Mouse (Mus musculus) layer of hippocampus, postnatal 25 days (tissue): ENCODE measurements around the gene Grik4. TPM values are rescaled to one million over a fixed set of nuclear protein-coding genes. Genes with fewer than 3 reads are reported as not detected.

ENCODE experiments used
- DNase-seq, 2 experiments: peaks; one replicate each; pipeline ENCODE4 v3.0.0; 2022; ENCODE audit warnings: mixed read lengths in 2 of 2, low spot score in 1 of 2; ENCODE audit errors: extremely low spot score in 1 of 2
- total RNA-seq, 2 experiments: library from RNA; stranded (reverse); gene quantifications; 2 replicates each; pipeline ENCODE4 v1.2.3; 2021

The Grik4 gene
- total RNA-seq, 2 experiments from 2014 or later, result 57.0 to 60.9 TPM

DNA sequence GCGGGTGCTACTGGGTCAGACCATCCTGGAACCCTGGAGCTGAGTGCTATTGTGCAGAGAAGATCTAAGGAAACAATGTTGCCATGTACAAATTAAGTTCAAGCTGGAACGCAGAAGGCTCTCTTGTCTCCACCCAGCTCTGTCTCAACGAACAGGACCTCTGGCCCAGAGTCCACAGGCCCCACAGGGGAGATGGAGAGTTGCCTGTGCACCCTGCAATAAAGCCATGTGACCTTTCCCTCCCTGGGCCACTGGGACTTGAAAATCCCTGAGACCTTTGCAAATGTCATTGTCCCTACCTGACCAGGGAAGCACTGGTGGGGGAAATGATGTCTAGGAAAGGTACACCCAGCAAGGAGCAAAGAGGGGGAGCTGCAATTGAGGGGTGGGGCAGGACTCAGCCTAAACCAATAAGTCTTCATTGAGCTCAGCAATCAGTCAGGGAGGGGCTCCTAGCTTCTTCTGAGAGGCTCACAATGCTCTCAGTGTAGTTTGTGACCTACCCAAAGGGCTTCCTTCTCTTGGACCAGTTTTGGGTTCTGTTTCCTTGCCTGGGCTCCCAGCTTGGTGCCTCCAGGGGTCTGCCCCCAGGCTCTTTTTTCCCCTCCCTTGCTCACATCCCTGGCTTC is 187.2 kb downstream of the Grik4 start:
- DNase-seq, result no peak

DNA sequence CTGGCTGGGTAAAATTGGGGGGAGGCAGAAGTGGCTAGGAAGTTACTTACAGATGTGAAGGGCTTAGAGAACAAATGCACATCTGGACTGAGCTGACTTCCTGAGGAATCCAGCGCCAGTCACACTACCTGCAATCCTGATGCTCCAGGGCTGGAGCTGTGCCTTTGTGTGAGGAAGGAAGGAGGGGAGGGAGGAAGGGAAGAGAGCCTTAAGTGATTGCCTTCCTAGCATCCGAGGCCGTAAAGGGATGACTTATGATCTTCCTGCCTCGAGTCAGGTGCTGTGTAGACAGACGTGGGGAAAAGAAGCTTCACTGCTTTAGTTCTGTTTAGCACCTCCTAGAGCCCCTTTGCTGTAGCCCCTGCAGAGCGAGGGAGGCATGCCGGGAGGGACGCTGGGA is 189.6 kb downstream of the Grik4 start:
- no peak for DNase-seq

DNA sequence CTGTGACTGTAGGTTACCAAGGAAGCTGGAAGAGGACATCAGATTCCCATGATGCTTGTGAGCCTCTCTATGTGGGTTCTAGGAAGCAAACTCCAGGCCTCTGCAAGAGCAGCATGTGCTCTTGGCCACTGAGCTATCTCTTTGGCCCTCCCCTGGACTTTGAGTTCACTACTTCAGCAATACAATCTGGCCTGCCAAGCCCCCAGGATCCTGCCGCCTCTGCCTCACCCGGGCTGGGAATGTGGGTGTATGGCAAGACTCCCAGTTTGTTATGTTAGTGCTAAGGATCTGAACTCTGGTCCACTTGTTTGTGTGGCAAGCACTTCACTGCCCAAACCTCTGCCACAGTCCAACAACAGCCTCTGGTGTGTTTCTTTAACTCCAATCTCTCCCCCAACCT is 193.1 kb downstream of the Grik4 start:
- no peak for DNase-seq

- DNase-seq, result no peak
Measured at GRCm38 (mm10) chr9:42750176-42750575, 194.1 kb downstream of the Grik4 start.

DNA sequence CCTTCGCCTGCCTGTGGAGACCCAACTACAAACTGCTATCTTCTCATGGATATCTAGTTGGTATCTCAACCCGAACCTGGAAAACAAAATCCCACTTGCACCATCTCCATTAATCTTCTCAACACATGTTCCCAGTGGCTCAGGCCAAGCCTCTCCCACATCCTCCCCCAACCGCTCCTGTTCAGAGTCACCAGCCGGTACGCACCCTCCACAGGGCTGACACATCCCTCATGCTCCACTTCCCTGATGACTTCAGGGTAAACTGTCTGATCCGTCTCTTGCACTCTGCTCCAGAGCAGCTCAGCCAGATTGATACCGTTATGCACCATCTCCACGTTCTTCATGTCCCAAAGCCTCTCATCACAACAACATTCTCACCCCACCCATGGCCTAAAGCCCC is 198.3 kb downstream of the Grik4 start:
- no peak for DNase-seq

- no peak for DNase-seq
Measured at GRCm38 (mm10) chr9:42742385-42742784, 201.9 kb downstream of the Grik4 start.

DNA sequence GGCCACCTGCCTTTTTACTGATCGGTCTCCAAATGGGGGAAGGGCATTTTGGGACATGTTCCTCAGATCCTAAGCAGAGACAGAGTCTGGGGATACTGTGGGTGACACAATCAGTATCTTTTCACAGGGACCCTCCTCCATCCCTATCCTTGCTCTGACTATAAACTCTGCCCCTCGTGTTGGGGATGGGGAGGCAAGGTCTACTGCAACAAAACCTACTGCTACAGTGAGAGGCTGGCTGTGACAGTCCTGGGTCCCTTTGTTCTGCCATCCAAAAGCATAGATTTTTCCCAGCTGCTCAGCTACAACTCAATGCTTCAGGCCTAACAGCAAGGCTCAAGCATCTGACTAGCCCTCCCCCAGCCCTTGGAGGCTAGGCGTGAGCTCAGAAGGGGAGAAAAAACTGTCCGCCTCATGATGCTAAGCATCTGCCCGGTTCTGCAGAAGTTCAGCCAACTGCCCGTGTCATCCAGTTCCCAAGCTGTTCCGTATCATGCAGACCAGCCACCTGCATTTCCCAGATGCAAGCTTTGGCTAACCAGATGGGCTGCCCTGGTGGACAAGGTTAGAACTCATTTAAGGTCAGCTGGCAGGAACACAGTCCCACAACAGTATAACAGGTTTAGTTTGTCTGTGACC is 207.5 kb downstream of the Grik4 start:
- DNase-seq, result no peak

GRCm38 (mm10) chr9:42735086-42735485 is 209.2 kb downstream of the Grik4 start:
- no peak for DNase-seq

DNA sequence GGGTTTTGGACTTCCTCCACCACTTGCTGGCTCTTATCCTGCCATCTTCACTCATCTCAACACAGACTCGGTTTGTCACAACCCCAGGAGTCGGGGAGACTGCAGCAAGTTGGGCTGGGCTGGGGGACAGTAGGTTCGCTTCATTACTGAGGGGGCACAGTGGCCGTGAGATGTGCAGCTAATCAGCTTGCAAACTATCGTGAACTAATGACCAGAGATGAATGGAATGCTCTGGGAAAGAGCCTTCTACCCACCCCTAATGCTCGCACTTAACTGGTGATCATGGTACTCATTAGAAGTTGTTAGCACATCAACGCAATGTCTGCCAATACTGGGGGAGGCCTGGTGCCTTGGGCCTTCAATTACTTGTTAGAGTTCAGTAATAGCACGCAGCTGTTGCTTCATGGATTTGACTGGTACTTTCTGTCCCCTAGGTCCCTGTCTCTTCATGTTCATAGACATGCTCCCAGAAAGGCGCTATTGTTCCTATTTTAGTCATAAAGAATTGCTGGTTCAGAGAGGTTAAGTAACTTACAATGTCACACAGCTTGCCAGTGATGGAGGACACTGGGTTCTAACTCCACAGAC is 211.5 kb downstream of the Grik4 start:
- no peak for DNase-seq

DNA sequence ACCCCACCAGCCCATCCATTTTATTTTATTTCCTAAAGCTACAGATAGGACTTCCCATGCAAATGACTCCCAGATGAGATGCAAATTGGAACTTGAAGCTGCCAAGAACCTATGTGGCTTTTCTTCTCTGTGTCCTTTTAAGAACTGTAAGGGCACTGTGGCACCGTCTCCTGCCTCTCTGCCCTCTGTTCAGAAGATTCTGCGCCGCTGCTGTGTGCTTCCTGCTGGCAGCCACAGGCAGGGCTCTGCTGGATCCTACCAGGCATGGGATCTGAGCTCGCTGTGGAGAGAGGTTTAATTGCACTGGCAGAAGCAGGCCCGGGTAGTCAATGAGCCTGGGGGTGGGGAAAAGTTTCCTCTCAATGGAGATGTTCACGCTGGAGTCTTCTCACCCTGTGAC is 215.8 kb downstream of the Grik4 start:
- DNase-seq, result no peak

- no peak for DNase-seq
Measured at GRCm38 (mm10) chr9:42727661-42728060, 216.6 kb downstream of the Grik4 start.

DNA sequence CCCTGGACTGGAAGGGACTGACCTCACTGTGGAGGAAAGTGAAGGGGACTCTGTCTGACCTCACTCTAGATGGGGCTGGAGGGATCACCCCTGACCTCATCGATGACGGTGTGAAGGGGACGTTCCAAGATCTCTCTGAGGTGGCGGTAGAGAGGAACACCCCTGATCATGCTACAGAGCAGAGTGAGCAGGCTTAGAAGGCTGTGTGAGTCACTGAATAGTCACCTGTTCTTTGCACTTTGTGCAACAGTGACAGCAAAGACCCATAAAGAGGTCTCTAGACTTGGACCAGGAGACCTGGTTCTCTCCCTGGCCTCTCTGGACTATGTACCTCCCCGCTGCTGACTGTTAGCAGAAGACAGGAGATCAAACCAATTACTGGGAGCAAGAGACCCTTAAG is 217.1 kb downstream of the Grik4 start:
- no peak for DNase-seq

DNA sequence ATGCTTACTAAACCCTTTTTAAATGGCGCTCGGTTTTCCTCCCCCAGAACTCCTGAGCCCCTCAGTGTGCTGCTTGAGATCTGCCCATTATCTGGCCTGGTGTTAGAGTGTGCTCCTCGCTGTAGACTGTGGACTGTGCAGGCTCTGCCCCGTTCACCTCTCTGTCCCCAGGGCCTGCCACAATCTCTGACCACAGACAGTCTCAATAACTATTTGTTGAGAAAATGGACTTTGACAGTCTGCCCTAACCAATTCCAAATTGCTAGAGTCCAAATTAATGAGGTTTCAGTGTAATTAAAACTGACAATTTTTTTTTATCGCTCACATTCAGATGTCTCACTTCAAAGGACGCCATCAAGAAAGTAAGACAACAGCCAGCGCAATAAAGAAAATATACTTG is 220.2 kb downstream of the Grik4 start:
- DNase-seq, result no peak

DNA sequence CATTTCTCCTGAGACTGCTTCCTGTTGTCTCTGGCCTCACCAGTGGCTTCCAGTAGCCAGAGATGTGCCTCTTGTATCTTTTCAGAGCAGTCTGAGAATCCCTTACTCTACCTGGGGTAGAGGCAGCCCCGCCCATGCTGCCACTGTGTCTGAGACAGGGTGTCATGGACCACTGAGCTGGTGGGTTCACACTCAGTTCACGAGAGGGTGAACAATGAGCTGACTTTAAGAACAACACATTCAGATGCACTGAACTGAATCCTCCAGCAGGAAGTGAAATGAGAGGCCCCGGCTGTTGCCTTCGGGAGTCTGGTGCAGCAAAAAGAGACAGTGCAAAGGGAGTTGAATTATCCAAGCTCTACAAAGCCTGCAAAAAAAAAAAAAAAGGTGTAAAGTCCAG is 221.8 kb downstream of the Grik4 start:
- DNase-seq, result no peak

DNA sequence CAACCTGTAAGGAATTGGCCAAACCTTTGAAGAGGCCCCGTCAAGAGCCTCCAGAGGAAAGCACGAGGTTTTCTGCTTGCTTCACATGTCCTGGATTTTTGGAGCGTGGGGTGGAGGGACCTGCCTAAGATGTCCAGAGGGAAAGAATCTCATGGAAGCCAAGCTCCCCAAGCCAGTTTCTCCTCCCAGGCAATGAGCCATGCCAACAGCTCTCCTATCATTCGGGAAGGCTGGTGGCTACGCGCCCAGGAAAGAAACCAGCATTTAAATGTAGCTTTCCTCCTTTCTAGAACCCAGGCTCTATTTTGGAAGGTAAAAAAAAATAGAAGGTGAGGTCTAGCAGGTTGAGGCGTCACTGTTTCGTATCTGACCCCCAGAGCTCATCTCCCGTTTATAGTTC is 222.6 kb downstream of the Grik4 start:
- DNase-seq, result no peak

GRCm38 (mm10) chr9:42721146-42721545 is 223.1 kb downstream of the Grik4 start:
- no peak for DNase-seq

DNA sequence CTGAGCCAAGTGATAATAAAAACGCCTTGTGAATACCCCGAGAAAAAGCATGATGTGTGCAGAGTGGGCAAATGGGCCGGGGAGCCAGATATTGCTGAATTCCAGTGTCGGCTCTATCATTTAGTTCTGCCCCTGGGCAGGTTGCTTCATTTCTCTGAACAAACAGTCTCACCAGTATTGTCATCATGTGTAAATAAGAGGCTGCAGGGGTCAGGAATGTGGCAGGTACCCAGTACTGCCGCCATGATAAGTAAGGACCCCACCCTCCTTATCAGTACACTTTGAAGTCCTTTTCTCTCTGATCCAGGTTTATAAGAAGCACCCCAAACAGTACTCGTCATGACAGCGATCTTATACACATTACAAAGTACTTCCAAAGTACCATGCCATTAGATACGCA is 230.4 kb downstream of the Grik4 start:
- no peak for DNase-seq

- DNase-seq, result no peak
Measured at GRCm38 (mm10) chr9:42705848-42706247, 238.4 kb downstream of the Grik4 start.

DNA sequence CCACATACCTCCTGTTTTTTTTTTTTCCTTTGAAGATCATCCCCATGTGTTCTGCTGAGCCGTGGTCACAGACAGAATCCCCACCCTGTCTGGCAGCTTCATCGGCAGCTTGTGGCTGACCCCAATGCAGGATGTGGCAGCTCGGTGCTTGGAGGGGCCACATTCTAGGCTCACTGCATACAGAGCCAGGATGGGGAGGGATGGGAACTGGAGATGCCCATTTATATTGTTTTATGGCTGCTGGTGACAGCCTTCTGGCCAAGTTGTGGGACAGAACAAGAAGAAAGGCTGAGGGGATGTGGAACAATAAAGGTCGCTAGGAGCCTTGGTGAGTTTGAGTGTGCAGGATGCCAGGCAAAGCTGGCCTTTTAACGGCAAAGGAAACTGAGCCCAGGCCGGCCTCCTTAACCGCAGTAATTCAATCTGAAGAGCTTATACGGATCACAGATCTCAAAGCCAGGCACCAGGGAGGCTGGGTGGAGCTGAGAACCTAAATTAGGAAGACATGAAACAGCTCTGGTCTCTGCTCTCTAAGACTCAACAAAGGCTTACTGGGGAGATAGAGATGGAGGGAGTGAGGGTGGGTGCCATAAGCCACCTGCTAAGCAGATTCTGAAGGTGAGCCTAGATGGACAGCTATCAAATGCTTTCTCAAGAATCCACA is 241.0 kb downstream of the Grik4 start:
- DNase-seq, result no peak

- DNase-seq, result no peak
Measured at GRCm38 (mm10) chr9:42702231-42703132, 241.8 kb downstream of the Grik4 start.

- DNase-seq, result no peak
Measured at GRCm38 (mm10) chr9:42701729-42702128, 242.6 kb downstream of the Grik4 start.
